Mouse (Mus musculus) kidney, adult 11 months (tissue): ENCODE results near the gene Carm1.
"Not testable (repeated sequence)": the region's sequence is repeated elsewhere in the genome, so short reads cannot be mapped to it uniquely, and the experiment has no call there.

Source experiments
- DNase-seq: peaks from one replicate; pipeline ENCODE4 v3.0.0; 2022

The Carm1 gene

GRCm38 (mm10) chr9:21585401-21585800, 38.7 kb downstream of the Carm1 start:
- no peak for DNase-seq

- DNase-seq: no peak
These were observed 41.1 kb downstream of the Carm1 start for GRCm38 (mm10) chr9:21587678-21588349.

- DNase-seq: no peak
These were observed 41.7 kb downstream of the Carm1 start for GRCm38 (mm10) chr9:21588350-21588749.

GRCm38 (mm10) chr9:21589538-21589937, 42.8 kb downstream of the Carm1 start:
- DNase-seq: no peak

- DNase-seq: no peak
These were observed 44.6 kb downstream of the Carm1 start for GRCm38 (mm10) chr9:21591127-21591830.

- DNase-seq: no peak
These were observed 45.4 kb downstream of the Carm1 start for GRCm38 (mm10) chr9:21591831-21592702.

GRCm38 (mm10) chr9:21592703-21593121, 46.0 kb downstream of the Carm1 start, which contains the start of the genes Timm29 and Yipf2:
Gene Timm29 (plus strand): TSS chr9:21592722.
Gene Yipf2 (minus strand): TSS chr9:21592828.
- DNase-seq: peak; percentile 91

GRCm38 (mm10) chr9:21593122-21593721, 46.5 kb downstream of the Carm1 start:
- DNase-seq: peak; percentile 42

- DNase-seq: not testable (repeated sequence)
These were observed 47.7 kb downstream of the Carm1 start for GRCm38 (mm10) chr9:21594350-21594749.

- DNase-seq: no peak
These were observed 48.1 kb downstream of the Carm1 start for GRCm38 (mm10) chr9:21594838-21595237.

GRCm38 (mm10) chr9:21598198-21598597, 51.5 kb downstream of the Carm1 start:
- no peak for DNase-seq

GRCm38 (mm10) chr9:21600186-21600585, 53.5 kb downstream of the Carm1 start:
- no peak for DNase-seq

GRCm38 (mm10) chr9:21601073-21601472, 54.4 kb downstream of the Carm1 start:
- DNase-seq: no peak

GRCm38 (mm10) chr9:21601722-21602399, 55.2 kb downstream of the Carm1 start:
- DNase-seq: peak; percentile 53

GRCm38 (mm10) chr9:21604119-21604518, 57.4 kb downstream of the Carm1 start:
- no peak for DNase-seq

GRCm38 (mm10) chr9:21605865-21606264, 59.2 kb downstream of the Carm1 start:
- no peak for DNase-seq

- no peak for DNase-seq
These were observed 60.0 kb downstream of the Carm1 start for GRCm38 (mm10) chr9:21606648-21607047.

- DNase-seq: no peak
These were observed 63.2 kb downstream of the Carm1 start for GRCm38 (mm10) chr9:21609861-21610260.

- no peak for DNase-seq
These were observed 68.3 kb downstream of the Carm1 start for GRCm38 (mm10) chr9:21614864-21615616.

- peak; percentile 99 for DNase-seq
These were observed 69.0 kb downstream of the Carm1 start, which contains the start of gene Smarca4 for GRCm38 (mm10) chr9:21615617-21616231. Gene Smarca4 (plus strand): TSS chr9:21616169.

GRCm38 (mm10) chr9:21616232-21616781, 69.6 kb downstream of the Carm1 start:
- DNase-seq: peak; percentile 86
